Mouse (Mus musculus) macrophage (primary cell): ENCODE results near the gene Ddb2. TPM values are rescaled to one million over a fixed set of nuclear protein-coding genes. Genes with fewer than 3 reads are reported as not detected.
A peak's percentile ranks its signal among the peaks of the same experiment; 100 is the strongest.

Experiments
- H3K27ac ChIP-seq: fragments of 350-480 bp; formaldehyde crosslinking; 2 replicates; pipeline ENCODE4 v1.9.0; 2021
- H3K36me3 ChIP-seq: fragments of 350-480 bp; formaldehyde crosslinking; 2 replicates; pipeline ENCODE4 v1.9.0; 2021; ENCODE audit errors: inconsistent target
- H3K4me3 ChIP-seq: fragments of 350-480 bp; formaldehyde crosslinking; 2 replicates; pipeline ENCODE4 v1.9.0; 2021; ENCODE audit errors: inconsistent target
- H3K79me2 ChIP-seq: fragments of 350-480 bp; formaldehyde crosslinking; 2 replicates; pipeline ENCODE4 v1.9.0; 2021; ENCODE audit errors: inconsistent target
- WGBS: methylation state at CpG from one replicate; pipeline ENCODE4 v1.1.7; 2026; ENCODE audit warnings: inconsistent platforms; ENCODE audit not compliant: missing documents; 5-methylcytosine and 5-hydroxymethylcytosine counted together
- polyA plus RNA-seq: library from polyadenylated mRNA; stranded (reverse); fragments of 250-400 nt; gene quantifications from 3 replicates; pipeline ENCODE4 v1.2.4, GENCODE M21; 2018; ENCODE audit warnings: inconsistent platforms

The Ddb2 gene
- polyA plus RNA-seq, 1 experiment from 2014 or later, result 5.3 TPM

GRCm38 (mm10) chr2:91183711-91184405, 52.9 kb downstream of the Ddb2 start, which contains the start of gene Madd:
Madd (minus strand) TSS chr2:91183837.
- Histone ChIP-seq H3K27ac (peak within 1 kb of the TSS; percentile 86), H3K4me3 (peak within 1 kb of the TSS; percentile 49), H3K79me2 (peaks cover 34% of the 10 kb centered on the region), H3K36me3 (peaks cover 16% of the 10 kb centered on the region)
- 20% methylated on average over 15 of the region's 15 CpGs for WGBS

GRCm38 (mm10) chr2:91183148-91183513, 53.7 kb downstream of the Ddb2 start:
- Histone ChIP-seq H3K4me3 (peak overlapping the region; percentile 49), H3K36me3 (peaks cover 23% of the 10 kb centered on the region), H3K27ac (peak overlapping the region; percentile 86), H3K79me2 (peaks cover 41% of the 10 kb centered on the region)
- 1% methylated on average over 9 of the region's 9 CpGs for WGBS

- Histone ChIP-seq H3K79me2 (peaks cover 45% of the 10 kb centered on the region), H3K4me3 (peak overlapping the region; percentile 49), H3K36me3 (peaks cover 29% of the 10 kb centered on the region), H3K27ac (peak overlapping the region; percentile 86)
- 2% methylated on average over 64 of the region's 81 CpGs for WGBS
Measured at GRCm38 (mm10) chr2:91182405-91183147, 54.2 kb downstream of the Ddb2 start.

GRCm38 (mm10) chr2:91182016-91182404, 54.8 kb downstream of the Ddb2 start:
- H3K4me3 ChIP-seq, result peak overlapping the region; percentile 49

GRCm38 (mm10) chr2:91180706-91181105, 56.1 kb downstream of the Ddb2 start:
- Histone ChIP-seq H3K79me2 (peaks cover 54% of the 10 kb centered on the region), H3K27ac (no peak overlapping the region), H3K36me3 (peaks cover 40% of the 10 kb centered on the region), H3K4me3 (no peak overlapping the region)
- WGBS, result 76% methylated on average over 5 of the region's 5 CpGs

More at GRCm38 (mm10) chr2:91182016-91182404, 54.8 kb downstream of the Ddb2 start:
- WGBS, result 6% methylated on average over 8 of the region's 8 CpGs
- Histone ChIP-seq H3K79me2 (peaks cover 45% of the 10 kb centered on the region), H3K27ac (no peak overlapping the region), H3K36me3 (peaks cover 30% of the 10 kb centered on the region)

GRCm38 (mm10) chr2:91179825-91180224, 57.0 kb downstream of the Ddb2 start:
- H3K79me2 ChIP-seq, result peaks cover 54% of the 10 kb centered on the region
- H3K4me3 ChIP-seq, result no peak overlapping the region
- 82% methylated on average over 4 of the region's 4 CpGs for WGBS
- peaks cover 47% of the 10 kb centered on the region for H3K36me3 ChIP-seq
- H3K27ac ChIP-seq, result no peak overlapping the region

- H3K36me3 ChIP-seq, result peaks cover 76% of the 10 kb centered on the region
- H3K4me3 ChIP-seq, result no peak overlapping the region
- H3K27ac ChIP-seq, result no peak overlapping the region
- 94% methylated on average over 6 of the region's 6 CpGs for WGBS
- peaks cover 44% of the 10 kb centered on the region for H3K79me2 ChIP-seq
Measured at GRCm38 (mm10) chr2:91176234-91176633, 60.5 kb downstream of the Ddb2 start.

- H3K27ac ChIP-seq, result no peak overlapping the region
- no peak overlapping the region for H3K4me3 ChIP-seq
- H3K79me2 ChIP-seq, result peaks cover 36% of the 10 kb centered on the region
- WGBS, result 96% methylated on average over 4 of the region's 4 CpGs
- H3K36me3 ChIP-seq, result peaks cover 80% of the 10 kb centered on the region
Measured at GRCm38 (mm10) chr2:91175490-91175889, 61.3 kb downstream of the Ddb2 start.

- Histone ChIP-seq H3K27ac (no peak overlapping the region), H3K4me3 (no peak overlapping the region), H3K36me3 (peaks cover 86% of the 10 kb centered on the region), H3K79me2 (no peaks in the 10 kb centered on the region)
- WGBS, result 95% methylated on average over 25 of the region's 25 CpGs
Measured at GRCm38 (mm10) chr2:91169587-91170322, 67.0 kb downstream of the Ddb2 start.

- Histone ChIP-seq H3K4me3 (no peak overlapping the region), H3K27ac (no peak overlapping the region), H3K79me2 (no peaks in the 10 kb centered on the region), H3K36me3 (peaks cover 89% of the 10 kb centered on the region)
- WGBS, result 88% methylated on average over 4 of the region's 4 CpGs
Measured at GRCm38 (mm10) chr2:91167629-91168028, 69.2 kb downstream of the Ddb2 start.

- 95% methylated on average over 6 of the region's 6 CpGs for WGBS
- H3K27ac ChIP-seq, result no peak overlapping the region
- H3K79me2 ChIP-seq, result no peaks in the 10 kb centered on the region
- H3K36me3 ChIP-seq, result peaks cover 93% of the 10 kb centered on the region
- H3K4me3 ChIP-seq, result no peak overlapping the region
Measured at GRCm38 (mm10) chr2:91164991-91165390, 71.8 kb downstream of the Ddb2 start.

- WGBS, result 85% methylated on average over 5 of the region's 5 CpGs
- no peaks in the 10 kb centered on the region for H3K79me2 ChIP-seq
- H3K36me3 ChIP-seq, result peaks cover 95% of the 10 kb centered on the region
- no peak overlapping the region for H3K4me3 ChIP-seq
- no peak overlapping the region for H3K27ac ChIP-seq
Measured at GRCm38 (mm10) chr2:91163532-91163931, 73.2 kb downstream of the Ddb2 start.

GRCm38 (mm10) chr2:91162952-91163351, 73.8 kb downstream of the Ddb2 start:
- no peak overlapping the region for H3K4me3 ChIP-seq
- peaks cover 95% of the 10 kb centered on the region for H3K36me3 ChIP-seq
- WGBS, result 37% methylated on average over 4 of the region's 4 CpGs
- H3K79me2 ChIP-seq, result no peaks in the 10 kb centered on the region
- H3K27ac ChIP-seq, result no peak overlapping the region
